Comparison of ENCODE assay signal across 7 mouse cellular contexts in genomic region chr17:11801226-11801625, GRCm38 (mm10).
"Had no signal": no experiment of that assay in that cellular context is flagged by ENCODE, and none has a peak within 500 bp of the region (broad histone marks: within the 10 kb centered on the region; RNA-seq: fewer than 3 reads in every experiment).

No protein-coding gene starts in this region.

- DNase-seq: lung, adult 2 months; lung, postnatal 14 days; lung, postnatal 36 days; right cerebral cortex, postnatal 14 days; thymus, adult 2 months; thymus, postnatal 25 days; thymus, postnatal 4 days had no signal
